Mouse (Mus musculus) common myeloid progenitor, adult 5-6 weeks (primary cell): ENCODE results near the gene Ncstn. TPM values are rescaled to one million over a fixed set of nuclear protein-coding genes. Genes with fewer than 3 reads are reported as not detected.

Source experiments
- total RNA-seq: library from RNA; stranded (forward); fragments of 200-1000, 187-1606 nt; gene quantifications from 2 replicates; pipeline ENCODE4 v1.2.3, GENCODE M21; 2017

Gene Ncstn
- total RNA-seq, 1 experiment from 2014 or later = 24.3 TPM

Other genes starting within 250 kb of the Ncstn start
- 63.3 and 80.2 TPM in 2 replicates for gene Cd84, start 243.1 kb downstream of the Ncstn start, total RNA-seq
- 1.8 and 2.6 TPM in 2 replicates for gene Gm10521, start 187.1 kb downstream of the Ncstn start, total RNA-seq
- 0.10 and 0.87 TPM in 2 replicates for gene Slamf6, start 165.3 kb downstream of the Ncstn start, total RNA-seq
- 3.0 and 3.2 TPM in 2 replicates for gene Vangl2, start 54.4 kb downstream of the Ncstn start, total RNA-seq
- not detected in 2 replicates for gene Nhlh1, start 25.2 kb downstream of the Ncstn start, total RNA-seq
- gene Copa, start 266 bp downstream of the Ncstn start, total RNA-seq = 137 and 144 TPM in 2 replicates
- gene Pex19, start 44.0 kb upstream of the Ncstn start, total RNA-seq = 37.1 and 42.2 TPM in 2 replicates
- gene Dcaf8, start 65.3 kb upstream of the Ncstn start, total RNA-seq = 157 and 167 TPM in 2 replicates
- 5.8 and 10.1 TPM in 2 replicates for gene Pea15a, start 124.0 kb upstream of the Ncstn start, total RNA-seq
- gene Casq1, start 137.1 kb upstream of the Ncstn start, total RNA-seq = 0.23 TPM in 1 of 2 replicates, not detected in the other
- gene Atp1a4, start 175.6 kb upstream of the Ncstn start, total RNA-seq = not detected in 2 replicates
- 18.2 and 20.0 TPM in 2 replicates for gene Igsf8, start 178.8 kb upstream of the Ncstn start, total RNA-seq
- not detected in 2 replicates for gene Atp1a2, start 215.3 kb upstream of the Ncstn start, total RNA-seq
- not detected in 2 replicates for gene Kcnj9, start 246.5 kb upstream of the Ncstn start, total RNA-seq